Mouse (Mus musculus) effector memory CD4-positive, alpha-beta T cell, adult 5 months (primary cell): ENCODE data around the gene Taco1. TPM values are rescaled to one million over a fixed set of nuclear protein-coding genes. Genes with fewer than 3 reads are reported as not detected.

Experiments used
- polyA plus RNA-seq: library from polyadenylated mRNA; unstranded; fragments of 100-300 nt; shearing (Covaris generic); gene quantifications from one replicate; pipeline ENCODE4 v1.2.1, GENCODE M21; 2017

Gene Taco1
- polyA plus RNA-seq, result 5.0 TPM

DNA sequence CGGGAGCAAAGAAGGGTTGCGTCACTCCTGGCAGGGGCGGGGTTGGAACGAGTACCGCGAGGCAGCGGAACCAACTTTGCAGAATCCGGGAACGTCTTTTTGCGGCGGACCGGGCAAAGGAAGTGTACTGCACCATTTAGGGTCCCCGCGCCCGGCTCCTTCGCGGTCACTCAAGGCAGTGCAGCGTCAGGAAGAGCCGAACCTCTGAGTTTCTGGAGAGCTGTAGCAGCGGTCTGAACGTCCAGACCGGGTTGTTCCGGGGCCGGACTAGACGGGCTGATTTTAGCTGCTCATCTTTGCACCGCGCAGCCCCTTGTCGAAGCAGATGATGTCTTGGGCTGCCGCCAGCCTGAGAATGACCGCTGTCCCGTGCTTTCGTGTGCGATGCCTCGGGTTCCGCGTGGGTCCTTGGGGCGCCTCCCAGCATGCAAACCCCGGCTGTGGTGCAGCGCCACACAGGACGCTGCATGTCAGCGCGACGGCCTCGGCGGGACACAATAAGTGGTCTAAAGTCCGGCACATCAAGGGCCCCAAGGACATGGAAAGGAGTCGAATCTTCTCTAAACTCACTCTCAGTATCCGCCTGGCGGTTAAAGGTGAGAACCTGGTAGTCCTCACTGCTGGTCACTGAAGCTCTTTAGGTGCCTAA, at the start of gene Taco1:
Gene Taco1 (plus strand): TSS at position 139 of the 649 bp plus-strand sequence.

DNA sequence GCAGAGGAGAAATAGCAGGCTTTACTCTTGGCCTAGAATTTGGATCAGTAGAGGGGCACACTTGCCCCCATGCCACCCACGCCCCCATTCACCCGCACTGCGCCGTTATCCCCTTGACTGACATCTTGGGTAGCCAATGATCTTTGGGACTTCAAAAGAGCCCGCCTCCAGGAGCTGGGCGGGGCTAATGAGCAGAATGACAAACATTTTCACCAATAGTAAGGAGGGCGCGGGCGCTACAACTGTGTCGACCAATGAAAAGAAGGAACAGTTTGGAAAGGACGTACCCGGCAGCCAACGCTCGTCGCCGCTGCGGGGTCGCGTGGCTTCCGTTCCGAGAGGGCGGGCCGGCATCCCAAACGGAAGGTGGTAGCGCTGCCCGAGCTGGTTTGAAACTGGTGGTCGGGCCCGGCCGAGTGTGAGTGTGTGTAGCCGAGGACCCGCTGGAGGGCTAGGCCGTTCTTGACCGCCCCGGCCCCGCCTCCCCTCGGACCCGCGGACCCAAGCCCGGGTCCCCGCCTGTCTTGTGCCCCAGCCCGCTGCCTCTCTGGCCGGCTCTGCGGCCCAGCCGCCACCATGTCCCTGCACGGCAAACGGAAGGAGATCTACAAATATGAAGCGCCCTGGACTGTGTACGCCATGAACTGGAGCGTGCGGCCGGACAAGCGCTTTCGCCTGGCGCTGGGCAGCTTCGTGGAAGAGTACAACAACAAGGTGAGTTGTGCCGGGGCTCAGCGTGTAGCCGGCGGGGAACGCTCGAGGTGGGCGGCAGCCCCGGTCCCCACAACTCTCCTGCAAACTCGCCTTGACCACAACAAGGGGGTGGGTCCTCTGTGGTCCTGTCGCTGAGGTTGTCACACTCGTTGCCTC, 29.1 kb upstream of the Taco1 start, which contains the start of gene Dcaf7:
Gene Dcaf7 (plus strand): TSS at position 325 of the 870 bp plus-strand sequence.

DNA sequence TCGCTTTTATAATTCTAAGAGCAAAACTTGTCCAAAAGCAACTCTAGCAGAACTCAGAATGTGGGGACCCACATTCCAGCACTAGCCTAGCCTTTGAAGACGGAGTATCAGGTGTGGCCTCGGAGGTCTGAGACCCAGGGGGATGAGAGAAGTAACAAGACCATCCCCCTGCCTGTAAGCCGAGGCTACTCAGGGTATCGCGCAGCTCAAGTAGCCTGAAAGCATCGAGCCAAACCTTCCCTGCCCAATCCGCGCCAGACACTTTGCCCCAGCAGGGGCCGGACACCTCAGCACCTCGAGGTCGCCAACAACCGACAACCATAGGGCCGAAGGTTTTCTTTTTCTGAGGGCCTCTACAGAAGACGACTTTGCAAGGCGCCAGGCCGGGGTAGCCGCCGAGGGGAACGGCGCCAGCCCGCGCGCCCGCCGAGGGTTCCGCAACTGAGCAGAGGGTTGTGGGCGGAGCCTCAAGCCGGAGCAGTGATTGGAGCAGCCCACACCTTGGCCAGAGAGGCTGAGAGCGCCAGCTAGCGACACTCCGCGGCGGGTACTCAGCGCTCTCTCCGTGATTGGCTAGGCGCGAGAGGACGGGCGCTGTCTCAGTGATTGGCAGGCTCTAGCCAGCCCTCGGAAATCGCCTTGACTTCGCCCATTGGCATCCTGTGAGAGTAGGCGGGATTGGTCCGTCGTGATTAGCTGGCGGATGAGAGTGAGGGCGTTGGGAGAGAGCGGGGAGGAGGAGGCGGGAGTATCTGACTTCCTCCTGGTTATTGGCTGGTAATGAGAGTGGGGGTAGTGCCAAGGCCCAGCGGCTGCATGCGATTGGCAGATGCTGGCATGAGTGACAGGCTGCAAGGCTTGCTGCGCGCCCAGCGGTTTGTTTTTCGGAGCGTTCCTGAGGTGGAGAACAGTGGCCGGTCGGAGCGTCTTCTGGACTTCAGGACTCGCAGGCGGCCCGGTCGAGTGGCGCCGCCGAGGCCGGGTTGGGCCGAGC, 18.1 kb downstream of the Taco1 start, which contains the start of gene Map3k3:
Gene Map3k3 (plus strand): TSS at position 906 of the 994 bp plus-strand sequence.

Other genes starting within 250 kb of the Taco1 start
- gene Cyb561, start 112.7 kb upstream of the Taco1 start, polyA plus RNA-seq, result 0.80 TPM
- not detected for gene Ace, start 98.1 kb upstream of the Taco1 start, polyA plus RNA-seq
- gene Ace3, start 71.4 kb upstream of the Taco1 start, polyA plus RNA-seq, result not detected
- 0.15 TPM for gene Kcnh6, start 57.9 kb upstream of the Taco1 start, polyA plus RNA-seq
- 81.6 TPM for gene Dcaf7, start 29.2 kb upstream of the Taco1 start, polyA plus RNA-seq
- 102 TPM for gene Map3k3, start 18.6 kb downstream of the Taco1 start, polyA plus RNA-seq
- not detected for gene Gm10840, start 94.8 kb downstream of the Taco1 start, polyA plus RNA-seq
- 940 TPM for gene Limd2, start 94.8 kb downstream of the Taco1 start, polyA plus RNA-seq
- 28.5 TPM for gene Strada, start 136.1 kb downstream of the Taco1 start, polyA plus RNA-seq
- gene Ccdc47, start 150.3 kb downstream of the Taco1 start, polyA plus RNA-seq, result 66.9 TPM
- gene Ddx42, start 150.9 kb downstream of the Taco1 start, polyA plus RNA-seq, result 105 TPM
- gene Ftsj3, start 190.0 kb downstream of the Taco1 start, polyA plus RNA-seq, result 67.4 TPM
- 120 TPM for gene Psmc5, start 190.1 kb downstream of the Taco1 start, polyA plus RNA-seq
- gene Smarcd2, start 206.9 kb downstream of the Taco1 start, polyA plus RNA-seq, result 116 TPM
- not detected for gene Tcam1, start 210.6 kb downstream of the Taco1 start, polyA plus RNA-seq
- gene Gh, start 235.8 kb downstream of the Taco1 start, polyA plus RNA-seq, result not detected
- gene Cd79b, start 248.7 kb downstream of the Taco1 start, polyA plus RNA-seq, result 0.31 TPM